Mouse (Mus musculus) forebrain, embryonic 14.5 days (tissue): ENCODE results near the gene Tefm. TPM values are rescaled to one million over a fixed set of nuclear protein-coding genes. Genes with fewer than 3 reads are reported as not detected.

Source experiments
- ATAC-seq: fragments of 200-750 bp; cut with Nextera tagmentation; 2 replicates; pipeline ENCODE4 v1.8.0; 2017; ENCODE audit warnings: mild to moderate bottlenecking, moderate library complexity
- DNase-seq: peaks from one replicate; pipeline ENCODE4 v3.0.0-alpha.2; 2015; ENCODE audit warnings: low spot score
- H3K27ac ChIP-seq: fragments of 300-500 bp; sonication (generic); 2 replicates; pipeline ENCODE4 v1.5.1; 2014; ENCODE audit warnings: low read depth, mild to moderate bottlenecking, control low read depth, low read length, moderate library complexity
- H3K27me3 ChIP-seq: fragments of 300-500 bp; sonication (generic); replicated peaks from 2 replicates; pipeline ENCODE4 v1.6.1; 2014; ENCODE audit warnings: low read length, control low read depth, mixed read lengths; ENCODE audit not compliant: control insufficient read depth, insufficient read depth
- H3K36me3 ChIP-seq: fragments of 300-500 bp; sonication (generic); 2 replicates; pipeline ENCODE4 v1.6.1; 2014; ENCODE audit warnings: low read length, control low read depth; ENCODE audit not compliant: control insufficient read depth, insufficient read depth
- H3K4me1 ChIP-seq: fragments of 300-500 bp; sonication (generic); 2 replicates; pipeline ENCODE4 v1.6.1; 2014; ENCODE audit warnings: antibody characterized with exemption, low read length, control low read depth; ENCODE audit not compliant: control insufficient read depth, insufficient read depth
- H3K4me2 ChIP-seq: fragments of 300-500 bp; sonication (generic); 2 replicates; pipeline ENCODE4 v1.6.1; 2014; ENCODE audit warnings: mild to moderate bottlenecking, control low read depth, low read length
- H3K4me3 ChIP-seq: fragments of 300-500 bp; sonication (generic); 2 replicates; pipeline ENCODE4 v1.5.1; 2014; ENCODE audit warnings: low read depth, low read length, control low read depth
- H3K9ac ChIP-seq: fragments of 300-500 bp; sonication (generic); 2 replicates; pipeline ENCODE4 v1.6.1; 2014; ENCODE audit warnings: mild to moderate bottlenecking, low read length, control low read depth, moderate library complexity
- H3K9me3 ChIP-seq: fragments of 300-500 bp; sonication (generic); replicated peaks from 2 replicates; pipeline ENCODE4 v1.6.1; 2016; ENCODE audit warnings: low read length, control low read depth, mixed read lengths; ENCODE audit not compliant: control insufficient read depth
- WGBS: fragments of 180-500 bp; shearing (Covaris S2); extraction: QIAGEN DNeasy Blood & Tissue Kit; methylation state at CpG from one replicate; pipeline ENCODE4 v1.1.7; 2014; 5-methylcytosine and 5-hydroxymethylcytosine counted together
- polyA plus RNA-seq: library from polyadenylated mRNA; unstranded; fragments of >200 nt; fragmentation: Nextera tagmentation; extraction: Ambion mirVana; gene quantifications from 2 replicates; pipeline ENCODE4 v1.2.1, GENCODE M21; 2014

Gene Tefm
- polyA plus RNA-seq, 1 experiment from 2014 or later: 24.3 TPM

- Histone ChIP-seq H3K4me1 (peaks cover 2% of the 10 kb centered on the region; the same call in 1 of the 2 replicates), H3K4me2 (peak overlapping the region; percentile 80), H3K9me3 (no peaks in the 10 kb centered on the region), H3K4me3 (peak overlapping the region; percentile 99), H3K36me3 (0 out of 2 replicates have a peak, but pooled peaks cover 3% of the 10 kb centered on the region), H3K9ac (peak overlapping the region; percentile 96), H3K27ac (no peak overlapping the region), H3K27me3 (no peaks in the 10 kb centered on the region)
- ATAC-seq: no peak
- WGBS: under 1% methylated on average over 14 of the region's 14 CpGs
- no peak for DNase-seq
These were observed 52.2 kb downstream of the Tefm start for GRCm38 (mm10) chr11:80089817-80090214.

GRCm38 (mm10) chr11:80088917-80089816, 52.8 kb downstream of the Tefm start, which contains the start of gene Atad5:
Gene Atad5 (plus strand): TSS chr11:80089400.
- Histone ChIP-seq H3K36me3 (no peaks in the 10 kb centered on the region), H3K27me3 (no peaks in the 10 kb centered on the region), H3K4me3 (peak within 1 kb of the TSS; percentile 99), H3K4me1 (peaks cover 2% of the 10 kb centered on the region; the same call in 1 of the 2 replicates), H3K27ac (no peak within 1 kb of the TSS; the same call in 1 of the 2 replicates), H3K9me3 (no peaks in the 10 kb centered on the region), H3K9ac (peak within 1 kb of the TSS; percentile 96), H3K4me2 (peak within 1 kb of the TSS; percentile 80)
- WGBS: 6% methylated on average over 57 of the region's 57 CpGs
- peak; percentile 89 for ATAC-seq
- DNase-seq: peak; percentile 91

DNA sequence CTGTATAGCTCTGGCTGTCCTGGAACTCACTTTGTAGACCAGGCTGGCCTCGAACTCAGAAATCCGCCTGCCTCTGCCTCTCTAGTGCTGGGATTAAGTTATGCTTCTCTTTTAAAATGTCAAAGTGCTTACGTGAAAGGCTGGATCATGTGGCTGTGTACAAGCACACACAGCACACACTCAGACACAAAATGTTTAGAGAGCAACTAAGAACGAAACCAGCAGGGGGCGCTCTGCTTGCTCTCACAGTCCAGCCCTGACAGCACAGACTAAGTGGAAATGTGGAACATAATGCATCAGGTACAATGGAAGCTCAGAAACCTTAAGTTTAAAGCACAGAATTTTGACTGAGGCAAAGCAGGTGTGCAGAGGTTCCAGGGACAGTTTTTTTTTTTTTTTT, 55.1 kb downstream of the Tefm start:
- H3K9ac ChIP-seq: no peak overlapping the region
- peaks cover 2% of the 10 kb centered on the region; the same call in 1 of the 2 replicates for H3K4me1 ChIP-seq
- ATAC-seq (peak; percentile 79; the same call in 1 of the 2 replicates), DNase-seq (peak; percentile 90)
- 10% methylated on average over 5 of the region's 5 CpGs for WGBS
- H3K36me3 ChIP-seq: no peaks in the 10 kb centered on the region
- no peak overlapping the region for H3K4me2 ChIP-seq
- no peak overlapping the region for H3K27ac ChIP-seq
- no peaks in the 10 kb centered on the region for H3K9me3 ChIP-seq
- no peaks in the 10 kb centered on the region for H3K27me3 ChIP-seq
- no peak overlapping the region for H3K4me3 ChIP-seq

Other genes with a start within 250 kb of the Tefm start
- 52.1 and 54.2 TPM in 2 replicates for gene Utp6, start 179.8 kb downstream of the Tefm start, polyA plus RNA-seq
- 19.4 and 23.6 TPM in 2 replicates for gene Suz12, start 149.1 kb downstream of the Tefm start, polyA plus RNA-seq
- 17.6 and 18.7 TPM in 2 replicates for gene Crlf3, start 61.2 kb downstream of the Tefm start, polyA plus RNA-seq
- gene Atad5, start 52.8 kb downstream of the Tefm start, polyA plus RNA-seq: 8.8 and 9.0 TPM in 2 replicates
- 2.0 TPM in 2 replicates for gene Adap2, start 11.9 kb upstream of the Tefm start, polyA plus RNA-seq
- 2.4 and 2.6 TPM in 2 replicates for gene Rnf135, start 41.7 kb upstream of the Tefm start, polyA plus RNA-seq
- 68.8 and 78.1 TPM in 2 replicates for gene Rhot1, start 66.8 kb upstream of the Tefm start, polyA plus RNA-seq
- 10.9 and 11.8 TPM in 2 replicates for gene Rhbdl3, start 158.7 kb upstream of the Tefm start, polyA plus RNA-seq
- gene 5730455P16Rik, start 235.9 kb upstream of the Tefm start, polyA plus RNA-seq: 28.9 and 29.5 TPM in 2 replicates
- 302 and 305 TPM in 2 replicates for gene Zfp207, start 241.1 kb upstream of the Tefm start, polyA plus RNA-seq